Mouse (Mus musculus) MEL (cell line): Measurements from ENCODE around the gene Inpp5b. TPM values are rescaled to one million over a fixed set of nuclear protein-coding genes. Genes with fewer than 3 reads are reported as not detected.

Experiments used
- DNase-seq: peaks from one replicate; pipeline ENCODE4 v3.0.0; 2011; ENCODE audit warnings: low read depth, low spot score
- H3K27ac ChIP-seq: 2 replicates; pipeline ENCODE4 v1.5.1; 2012; ENCODE audit warnings: low read depth, mild to moderate bottlenecking, control low read depth, low read length, moderate library complexity; ENCODE audit not compliant: control insufficient read depth
- H3K27me3 ChIP-seq, 2 experiments: fragments of 150-350 bp in 1 of 2; sonication (generic) in 1 of 2; 2 replicates each; pipeline ENCODE4 v1.6.1; 2012; ENCODE audit warnings: low read length in 2 of 2, mild to moderate bottlenecking in 2 of 2, improper control_type of control experiment in 1 of 2, moderate library complexity in 1 of 2; ENCODE audit not compliant: insufficient read depth in 2 of 2, control insufficient read depth in 1 of 2
- H3K36me3 ChIP-seq, 2 experiments: 2 replicates each; pipeline ENCODE4 v1.6.1; 2012 to 2014; ENCODE audit warnings: low read length in 2 of 2, improper control_type of control experiment in 1 of 2, inconsistent platforms in 1 of 2, mild to moderate bottlenecking in 1 of 2; ENCODE audit not compliant: insufficient read depth in 2 of 2, control insufficient read depth in 1 of 2
- H3K4me1 ChIP-seq, 2 experiments: fragments of 150-350 bp in 1 of 2; sonication (generic) in 1 of 2; 2 replicates each; pipeline ENCODE4 v1.6.1; 2012; ENCODE audit warnings: low read length in 2 of 2, improper control_type of control experiment in 1 of 2, mild to moderate bottlenecking in 1 of 2; ENCODE audit not compliant: insufficient read depth in 2 of 2, control insufficient read depth in 1 of 2
- H3K4me3 ChIP-seq, 2 experiments: fragments of 150-350 bp in 1 of 2; sonication (generic) in 1 of 2; 2 replicates each; pipeline ENCODE4 v1.5.1; 2012; ENCODE audit warnings: low read depth in 2 of 2, low read length in 2 of 2, mild to moderate bottlenecking in 2 of 2, moderate library complexity in 2 of 2, control low read depth in 1 of 2, improper control_type of control experiment in 1 of 2; ENCODE audit not compliant: control insufficient read depth in 1 of 2, insufficient read depth in 1 of 2
- H3K79me2 ChIP-seq: 2 replicates; pipeline ENCODE4 v1.6.1; 2012; ENCODE audit warnings: mild to moderate bottlenecking, low read length, moderate library complexity; ENCODE audit not compliant: control insufficient read depth, poor library complexity, insufficient read depth
- H3K9ac ChIP-seq: 2 replicates; pipeline ENCODE4 v1.6.1; 2012; ENCODE audit warnings: low read depth, mild to moderate bottlenecking, control low read depth, low read length, moderate library complexity; ENCODE audit not compliant: control insufficient read depth, poor library complexity, severe bottlenecking
- H3K9me3 ChIP-seq: fragments of 150-350 bp; sonication (generic); replicated peaks from 2 replicates; pipeline ENCODE4 v1.6.1; 2012; ENCODE audit warnings: mild to moderate bottlenecking, low read length, improper control_type of control experiment, moderate library complexity; ENCODE audit not compliant: insufficient read depth
- BHLHE40 ChIP-seq: IDR thresholded peaks from 2 replicates; pipeline ENCODE4 v1.6.1; 2012; ENCODE audit warnings: low read depth, mild to moderate bottlenecking, inconsistent platforms, low read length, improper control_type of control experiment, borderline replicate concordance
- CHD1 ChIP-seq: IDR thresholded peaks from 2 replicates; pipeline ENCODE4 v1.6.1; 2012; ENCODE audit warnings: low read depth, mild to moderate bottlenecking, inconsistent platforms, low read length, improper control_type of control experiment
- CHD2 ChIP-seq: IDR thresholded peaks from 2 replicates; pipeline ENCODE4 v1.6.1; 2011; ENCODE audit warnings: low read length, improper control_type of control experiment
- CTCF ChIP-seq, 3 experiments: IDR thresholded peaks in 2 of 3; conservative IDR thresholded peaks in 1 of 3; 2 replicates each; pipeline ENCODE4 v1.5.1; 2011 to 2012; ENCODE audit warnings: low read length in 3 of 3, low read depth in 2 of 3, mild to moderate bottlenecking in 2 of 3, improper control_type of control experiment in 1 of 3, inconsistent platforms in 1 of 3, mixed read lengths in 1 of 3, moderate library complexity in 1 of 3; ENCODE audit not compliant: control insufficient read depth in 1 of 3, insufficient read depth in 1 of 3, poor library complexity in 1 of 3, severe bottlenecking in 1 of 3
- E2F4 ChIP-seq: IDR thresholded peaks from 2 replicates; pipeline ENCODE4 v1.6.1; 2011; ENCODE audit warnings: low read depth, low read length, improper control_type of control experiment, borderline replicate concordance
- ELF1 ChIP-seq: IDR thresholded peaks from 2 replicates; pipeline ENCODE4 v1.6.1; 2014; ENCODE audit warnings: low read depth, mild to moderate bottlenecking, inconsistent platforms, low read length, improper control_type of control experiment, moderate library complexity
- EP300 ChIP-seq, 2 experiments: IDR thresholded peaks; 2 replicates each; pipeline ENCODE4 v1.6.1; 2011; ENCODE audit warnings: improper control_type of control experiment in 2 of 2, low read length in 2 of 2, low read depth in 1 of 2, mild to moderate bottlenecking in 1 of 2
- ETS1 ChIP-seq: IDR thresholded peaks from 2 replicates; pipeline ENCODE4 v1.6.1; 2012; ENCODE audit warnings: low read depth, mild to moderate bottlenecking, inconsistent platforms, low read length, improper control_type of control experiment, moderate library complexity
- GABPA ChIP-seq: IDR thresholded peaks from 2 replicates; pipeline ENCODE4 v1.6.1; 2012; ENCODE audit warnings: low read depth, mild to moderate bottlenecking, inconsistent platforms, low read length, improper control_type of control experiment, moderate library complexity
- GATA1 ChIP-seq: IDR thresholded peaks from 2 replicates; pipeline ENCODE4 v1.6.1; 2011; ENCODE audit warnings: low read depth, low read length, improper control_type of control experiment
- HCFC1 ChIP-seq: IDR thresholded peaks from 2 replicates; pipeline ENCODE4 v1.6.1; 2012; ENCODE audit warnings: low read depth, mild to moderate bottlenecking, inconsistent platforms, low read length, improper control_type of control experiment, moderate library complexity
- JUND ChIP-seq: IDR thresholded peaks from 2 replicates; pipeline ENCODE4 v1.6.1; 2011; ENCODE audit warnings: low read depth, mild to moderate bottlenecking, improper control_type of control experiment, low read length
- KAT2A ChIP-seq: conservative IDR thresholded peaks from 2 replicates; pipeline ENCODE4 v1.6.1; 2012; ENCODE audit warnings: low read depth, low read length, improper control_type of control experiment, inconsistent platforms
- MAX ChIP-seq: IDR thresholded peaks from 2 replicates; pipeline ENCODE4 v1.6.1; 2011; ENCODE audit warnings: low read length, improper control_type of control experiment
- MAZ ChIP-seq: IDR thresholded peaks from 2 replicates; pipeline ENCODE4 v1.6.1; 2012; ENCODE audit warnings: low read depth, mild to moderate bottlenecking, inconsistent platforms, low read length, improper control_type of control experiment
- MXI1 ChIP-seq: IDR thresholded peaks from 2 replicates; pipeline ENCODE4 v1.6.1; 2011; ENCODE audit warnings: mild to moderate bottlenecking, low read depth, low read length, improper control_type of control experiment
- MYB ChIP-seq: IDR thresholded peaks from 2 replicates; pipeline ENCODE4 v1.6.1; 2011; ENCODE audit warnings: mild to moderate bottlenecking, low read depth, low read length, improper control_type of control experiment
- MYC ChIP-seq: IDR thresholded peaks from 2 replicates; pipeline ENCODE4 v1.6.1; 2011; ENCODE audit warnings: low read depth, mild to moderate bottlenecking, low read length, improper control_type of control experiment, moderate library complexity
- NELFE ChIP-seq: IDR thresholded peaks from 2 replicates; pipeline ENCODE4 v1.6.1; 2011; ENCODE audit warnings: low read depth, low read length, improper control_type of control experiment
- NRF1 ChIP-seq: IDR thresholded peaks from 2 replicates; pipeline ENCODE4 v1.6.1; 2014; ENCODE audit warnings: low read depth, mild to moderate bottlenecking, inconsistent platforms, low read length, improper control_type of control experiment, moderate library complexity; ENCODE audit not compliant: poor library complexity, insufficient read depth, severe bottlenecking
- POLR2A ChIP-seq, 2 experiments: IDR thresholded peaks; 2 replicates each; pipeline ENCODE4 v1.6.1; 2011 to 2012; ENCODE audit warnings: low read length in 2 of 2, mild to moderate bottlenecking in 2 of 2, control low read depth in 1 of 2, improper control_type of control experiment in 1 of 2, low read depth in 1 of 2, moderate library complexity in 1 of 2; ENCODE audit not compliant: control insufficient read depth in 1 of 2, insufficient read depth in 1 of 2, poor library complexity in 1 of 2
- POLR2AphosphoS2 ChIP-seq: IDR thresholded peaks from 2 replicates; pipeline ENCODE4 v1.6.1; 2011; ENCODE audit warnings: low read length, improper control_type of control experiment
- POLR2AphosphoS5 ChIP-seq: IDR thresholded peaks from 2 replicates; pipeline ENCODE4 v1.6.1; 2012; ENCODE audit warnings: low read depth, borderline replicate concordance, mild to moderate bottlenecking, inconsistent platforms, low read length, moderate library complexity, mixed read lengths
- RAD21 ChIP-seq: IDR thresholded peaks from 2 replicates; pipeline ENCODE4 v1.6.1; 2011; ENCODE audit warnings: mild to moderate bottlenecking, low read depth, low read length, improper control_type of control experiment
- SIN3A ChIP-seq: IDR thresholded peaks from 2 replicates; pipeline ENCODE4 v1.6.1; 2012; ENCODE audit warnings: low read length, improper control_type of control experiment, inconsistent platforms
- SMC3 ChIP-seq: IDR thresholded peaks from 2 replicates; pipeline ENCODE4 v1.6.1; 2011; ENCODE audit warnings: low read depth, low read length, improper control_type of control experiment
- TAL1 ChIP-seq: IDR thresholded peaks from 2 replicates; pipeline ENCODE4 v1.6.1; 2012; ENCODE audit warnings: mild to moderate bottlenecking, inconsistent platforms, low read length, moderate library complexity, mixed read lengths
- TBP ChIP-seq: IDR thresholded peaks from 2 replicates; pipeline ENCODE4 v1.8.0; 2011; ENCODE audit warnings: low read depth, low read length, improper control_type of control experiment
- TCF12 ChIP-seq: IDR thresholded peaks from 2 replicates; pipeline ENCODE4 v1.6.1; 2014; ENCODE audit warnings: low read depth, mild to moderate bottlenecking, inconsistent platforms, low read length, improper control_type of control experiment, moderate library complexity
- UBTF ChIP-seq: IDR thresholded peaks from 2 replicates; pipeline ENCODE4 v1.6.1; 2012; ENCODE audit warnings: low read depth, mild to moderate bottlenecking, inconsistent platforms, low read length, improper control_type of control experiment, moderate library complexity, borderline replicate concordance; ENCODE audit not compliant: insufficient read depth
- USF1 ChIP-seq: IDR thresholded peaks from 2 replicates; pipeline ENCODE4 v1.6.1; 2014; ENCODE audit warnings: low read depth, mild to moderate bottlenecking, inconsistent platforms, low read length, improper control_type of control experiment, moderate library complexity
- USF2 ChIP-seq, 2 experiments: IDR thresholded peaks; 2 replicates each; pipeline ENCODE4 v1.6.1; 2011 to 2012; ENCODE audit warnings: improper control_type of control experiment in 2 of 2, low read length in 2 of 2, borderline replicate concordance in 1 of 2, inconsistent platforms in 1 of 2, low read depth in 1 of 2, mild to moderate bottlenecking in 1 of 2; ENCODE audit not compliant: insufficient read depth in 1 of 2
- ZC3H11A ChIP-seq: IDR thresholded peaks from 2 replicates; pipeline ENCODE4 v1.6.1; 2012; ENCODE audit warnings: low read depth, mild to moderate bottlenecking, inconsistent platforms, low read length, improper control_type of control experiment
- ZKSCAN1 ChIP-seq: IDR thresholded peaks from 2 replicates; pipeline ENCODE4 v1.6.1; 2012; ENCODE audit warnings: low read depth, mild to moderate bottlenecking, inconsistent platforms, low read length, improper control_type of control experiment, moderate library complexity
- ZMIZ1 ChIP-seq: IDR thresholded peaks from 2 replicates; pipeline ENCODE4 v1.6.1; 2012; ENCODE audit warnings: low read depth, mild to moderate bottlenecking, inconsistent platforms, low read length, improper control_type of control experiment, moderate library complexity
- ZNF384 ChIP-seq: IDR thresholded peaks from 2 replicates; pipeline ENCODE4 v1.6.1; 2012; ENCODE audit warnings: low read depth, mild to moderate bottlenecking, inconsistent platforms, low read length, improper control_type of control experiment
- polyA plus RNA-seq, 2 experiments: library from polyadenylated mRNA; stranded (reverse) in 1 of 2; unstranded in 1 of 2; fragments of >175 nt in 1 of 2; fragments of >200 nt in 1 of 2; gene quantifications; 2 replicates each; pipeline versions ENCODE4 v1.2.1 to v1.2.4; 2012; ENCODE audit warnings: low replicate concordance in 2 of 2, low read depth in 1 of 2; ENCODE audit not compliant: insufficient read length in 2 of 2, insufficient read depth in 1 of 2, missing spikeins in 1 of 2
- total RNA-seq: library from RNA; depleted of rRNA; stranded (reverse); fragments of 300-350 nt; gene quantifications from 2 replicates; pipeline ENCODE4 v1.2.3, GENCODE M21; 2012

The Inpp5b gene
- total and polyA plus RNA-seq, 3 experiments, result 28.6 to 52.5 TPM; not detected in 1

- Histone ChIP-seq H3K27ac (peak overlapping the region; percentile 31), H3K9ac (peak overlapping the region; percentile 77), H3K27me3 (no peaks in the 10 kb centered on the region), H3K9me3 (no peaks in the 10 kb centered on the region), H3K79me2 (peaks cover 10% of the 10 kb centered on the region), H3K4me1 (peaks cover 11 to 34% of the 10 kb centered on the region in 2 experiments), H3K36me3 (peaks cover 0 to 31% of the 10 kb centered on the region in 2 experiments; a peak in 2 of 4 replicates), H3K4me3 (peak overlapping the region; percentile 71 to 90)
- DNase-seq, result peak; percentile 79
- TF ChIP-seq TCF12 (no peak), POLR2AphosphoS2 (no peak), KAT2A (no peak), MAZ (peak; percentile 22; the same call in 1 of the 2 replicates), ZKSCAN1 (no peak), SMC3 (no peak), MYC (no peak), ETS1 (no peak), SIN3A (peak; percentile 57), POLR2A (IDR thresholded peaks at IDR 0.05; ENCODE audit: control insufficient read depth in 1 of 2, insufficient read depth in 1 of 2, low read depth in 1 of 2, low read length in 2 of 2, poor library complexity in 1 of 2) (0 out of 4 replicates have a peak, but pooled peaks of 1 of the 2 experiments have one; percentile 2), NELFE (no peak), CHD1 (no peak), USF1 (no peak), CHD2 (no peak; the same call in 1 of the 2 replicates), POLR2AphosphoS5 (no peak), RAD21 (no peak), MXI1 (0 out of 2 replicates have a peak, but pooled peaks have one; percentile 46), TBP (0 out of 2 replicates have a peak, but pooled peaks have one; percentile 49), BHLHE40 (no peak), TAL1 (no peak), USF2 (IDR thresholded peaks at IDR 0.05; ENCODE audit: borderline replicate concordance in 1 of 2, insufficient read depth in 1 of 2, low read depth in 1 of 2, low read length in 2 of 2) (no peak), UBTF (no peak), ELF1 (no peak), E2F4 (no peak), HCFC1 (0 out of 2 replicates have a peak, but pooled peaks have one; percentile 13), MYB (no peak), ZNF384 (no peak), JUND (no peak), MAX (no peak), EP300 (IDR thresholded peaks at IDR 0.05; ENCODE audit: low read depth in 1 of 2, low read length in 2 of 2) (no peak), NRF1 (no peak), ZMIZ1 (no peak), ZC3H11A (no peak), GATA1 (no peak), CTCF (IDR thresholded peaks at IDR 0.05 in 2 of 3, conservative IDR thresholded peaks at IDR 0.05 in 1 of 3; ENCODE audit: control insufficient read depth in 1 of 3, insufficient read depth in 1 of 3, low read depth in 2 of 3, low read length in 3 of 3, poor library complexity in 1 of 3, severe bottlenecking in 1 of 3) (no peak), GABPA (no peak)
Measured at GRCm38 (mm10) chr4:124701052-124701845, 40.4 kb upstream of the Inpp5b start.
